Mouse (Mus musculus): ENCODE results near the gene Olfr1057. TPM values are rescaled to one million over a fixed set of nuclear protein-coding genes. Genes with fewer than 3 reads are reported as not detected.

The Olfr1057 gene
- polyA plus RNA-seq (2014; fragmentation: Illumina TruSeq; extraction: RNeasy Lipid Tissue Mini Kit (QIAGEN cat#74804); ENCODE audit: low replicate concordance), result not detected

GRCm38 (mm10) chr2:86378293-86378692, at the start of gene Olfr1057:
Gene Olfr1057 (minus strand): TSS chr2:86378393.

GRCm38 (mm10) chr2:86426649-86427048, 48.5 kb upstream of the Olfr1057 start, which contains the start of gene Olfr1062:
Gene Olfr1062 (minus strand): TSS chr2:86426749.

GRCm38 (mm10) chr2:86413950-86414349, 35.8 kb upstream of the Olfr1057 start, which contains the start of gene Olfr1061:
Gene Olfr1061 (minus strand): TSS chr2:86414050.

GRCm38 (mm10) chr2:86388461-86388860, 10.3 kb upstream of the Olfr1057 start, which contains the start of gene Olfr1058:
Gene Olfr1058 (minus strand): TSS chr2:86388561.

GRCm38 (mm10) chr2:86362369-86362768, 15.8 kb downstream of the Olfr1057 start, which contains the start of gene Olfr1056:
Gene Olfr1056 (minus strand): TSS chr2:86362469.

GRCm38 (mm10) chr2:86350184-86350583, 28.0 kb downstream of the Olfr1057 start, which contains the start of gene Olfr1055:
Gene Olfr1055 (minus strand): TSS chr2:86350284.

GRCm38 (mm10) chr2:86335333-86335732, 42.9 kb downstream of the Olfr1057 start, which contains the start of gene Olfr1054:
Gene Olfr1054 (minus strand): TSS chr2:86335433.

Other genes with a start within 250 kb of the Olfr1057 start
- not detected for gene Olfr1039, start 242.5 kb downstream of the Olfr1057 start, polyA plus RNA-seq (2014; fragmentation: Illumina TruSeq; extraction: RNeasy Lipid Tissue Mini Kit (QIAGEN cat#74804); ENCODE audit: low replicate concordance)
- not detected for gene Olfr1040, start 231.7 kb downstream of the Olfr1057 start, polyA plus RNA-seq (2014; fragmentation: Illumina TruSeq; extraction: RNeasy Lipid Tissue Mini Kit (QIAGEN cat#74804); ENCODE audit: low replicate concordance)
- gene Olfr1042, start 216.6 kb downstream of the Olfr1057 start, polyA plus RNA-seq (2014; fragmentation: Illumina TruSeq; extraction: RNeasy Lipid Tissue Mini Kit (QIAGEN cat#74804); ENCODE audit: low replicate concordance), result not detected
- gene Olfr1043, start 210.9 kb downstream of the Olfr1057 start, polyA plus RNA-seq (2014; fragmentation: Illumina TruSeq; extraction: RNeasy Lipid Tissue Mini Kit (QIAGEN cat#74804); ENCODE audit: low replicate concordance), result not detected
- not detected for gene Olfr1044, start 200.6 kb downstream of the Olfr1057 start, polyA plus RNA-seq (2014; fragmentation: Illumina TruSeq; extraction: RNeasy Lipid Tissue Mini Kit (QIAGEN cat#74804); ENCODE audit: low replicate concordance)
- not detected for gene Olfr52, start 192.7 kb downstream of the Olfr1057 start, polyA plus RNA-seq (2014; fragmentation: Illumina TruSeq; extraction: RNeasy Lipid Tissue Mini Kit (QIAGEN cat#74804); ENCODE audit: low replicate concordance)
- gene Olfr1045, start 175.4 kb downstream of the Olfr1057 start, polyA plus RNA-seq (2014; fragmentation: Illumina TruSeq; extraction: RNeasy Lipid Tissue Mini Kit (QIAGEN cat#74804); ENCODE audit: low replicate concordance), result not detected
- not detected for gene Olfr1046, start 159.1 kb downstream of the Olfr1057 start, polyA plus RNA-seq (2014; fragmentation: Illumina TruSeq; extraction: RNeasy Lipid Tissue Mini Kit (QIAGEN cat#74804); ENCODE audit: low replicate concordance)
- gene Olfr1047, start 147.0 kb downstream of the Olfr1057 start, polyA plus RNA-seq (2014; fragmentation: Illumina TruSeq; extraction: RNeasy Lipid Tissue Mini Kit (QIAGEN cat#74804); ENCODE audit: low replicate concordance), result not detected
- gene Olfr1048, start 138.1 kb downstream of the Olfr1057 start, polyA plus RNA-seq (2014; fragmentation: Illumina TruSeq; extraction: RNeasy Lipid Tissue Mini Kit (QIAGEN cat#74804); ENCODE audit: low replicate concordance), result not detected
- gene Olfr1049, start 120.1 kb downstream of the Olfr1057 start, polyA plus RNA-seq (2014; fragmentation: Illumina TruSeq; extraction: RNeasy Lipid Tissue Mini Kit (QIAGEN cat#74804); ENCODE audit: low replicate concordance), result not detected
- gene Olfr1051, start 99.3 kb downstream of the Olfr1057 start, polyA plus RNA-seq (2014; fragmentation: Illumina TruSeq; extraction: RNeasy Lipid Tissue Mini Kit (QIAGEN cat#74804); ENCODE audit: low replicate concordance), result not detected
- not detected for gene Olfr1052, start 85.9 kb downstream of the Olfr1057 start, polyA plus RNA-seq (2014; fragmentation: Illumina TruSeq; extraction: RNeasy Lipid Tissue Mini Kit (QIAGEN cat#74804); ENCODE audit: low replicate concordance)
- not detected for gene Olfr1053, start 63.1 kb downstream of the Olfr1057 start, polyA plus RNA-seq (2014; fragmentation: Illumina TruSeq; extraction: RNeasy Lipid Tissue Mini Kit (QIAGEN cat#74804); ENCODE audit: low replicate concordance)
- not detected for gene Olfr1054, start 43.0 kb downstream of the Olfr1057 start, polyA plus RNA-seq (2014; fragmentation: Illumina TruSeq; extraction: RNeasy Lipid Tissue Mini Kit (QIAGEN cat#74804); ENCODE audit: low replicate concordance)
- gene Olfr1055, start 28.1 kb downstream of the Olfr1057 start, polyA plus RNA-seq (2014; fragmentation: Illumina TruSeq; extraction: RNeasy Lipid Tissue Mini Kit (QIAGEN cat#74804); ENCODE audit: low replicate concordance), result not detected
- not detected for gene Olfr1056, start 15.9 kb downstream of the Olfr1057 start, polyA plus RNA-seq (2014; fragmentation: Illumina TruSeq; extraction: RNeasy Lipid Tissue Mini Kit (QIAGEN cat#74804); ENCODE audit: low replicate concordance)
- not detected for gene Olfr1058, start 10.2 kb upstream of the Olfr1057 start, polyA plus RNA-seq (2014; fragmentation: Illumina TruSeq; extraction: RNeasy Lipid Tissue Mini Kit (QIAGEN cat#74804); ENCODE audit: low replicate concordance)
- not detected for gene Olfr1061, start 35.7 kb upstream of the Olfr1057 start, polyA plus RNA-seq (2014; fragmentation: Illumina TruSeq; extraction: RNeasy Lipid Tissue Mini Kit (QIAGEN cat#74804); ENCODE audit: low replicate concordance)
- not detected for gene Olfr1062, start 48.4 kb upstream of the Olfr1057 start, polyA plus RNA-seq (2014; fragmentation: Illumina TruSeq; extraction: RNeasy Lipid Tissue Mini Kit (QIAGEN cat#74804); ENCODE audit: low replicate concordance)
- not detected for gene Olfr1065, start 72.2 kb upstream of the Olfr1057 start, polyA plus RNA-seq (2014; fragmentation: Illumina TruSeq; extraction: RNeasy Lipid Tissue Mini Kit (QIAGEN cat#74804); ENCODE audit: low replicate concordance)
- gene Olfr1066, start 77.9 kb upstream of the Olfr1057 start, polyA plus RNA-seq (2014; fragmentation: Illumina TruSeq; extraction: RNeasy Lipid Tissue Mini Kit (QIAGEN cat#74804); ENCODE audit: low replicate concordance), result not detected
- not detected for gene Olfr228, start 109.0 kb upstream of the Olfr1057 start, polyA plus RNA-seq (2014; fragmentation: Illumina TruSeq; extraction: RNeasy Lipid Tissue Mini Kit (QIAGEN cat#74804); ENCODE audit: low replicate concordance)
- gene Olfr1076, start 130.1 kb upstream of the Olfr1057 start, polyA plus RNA-seq (2014; fragmentation: Illumina TruSeq; extraction: RNeasy Lipid Tissue Mini Kit (QIAGEN cat#74804); ENCODE audit: low replicate concordance), result not detected
- not detected for gene Olfr1079, start 164.1 kb upstream of the Olfr1057 start, polyA plus RNA-seq (2014; fragmentation: Illumina TruSeq; extraction: RNeasy Lipid Tissue Mini Kit (QIAGEN cat#74804); ENCODE audit: low replicate concordance)
- not detected for gene Olfr1080, start 179.8 kb upstream of the Olfr1057 start, polyA plus RNA-seq (2014; fragmentation: Illumina TruSeq; extraction: RNeasy Lipid Tissue Mini Kit (QIAGEN cat#74804); ENCODE audit: low replicate concordance)
- gene Olfr1082, start 220.6 kb upstream of the Olfr1057 start, polyA plus RNA-seq (2014; fragmentation: Illumina TruSeq; extraction: RNeasy Lipid Tissue Mini Kit (QIAGEN cat#74804); ENCODE audit: low replicate concordance), result not detected

All from small intestine, adult 10 weeks (tissue).